Mouse (Mus musculus): ENCODE data around the gene Ngfr.

DNA sequence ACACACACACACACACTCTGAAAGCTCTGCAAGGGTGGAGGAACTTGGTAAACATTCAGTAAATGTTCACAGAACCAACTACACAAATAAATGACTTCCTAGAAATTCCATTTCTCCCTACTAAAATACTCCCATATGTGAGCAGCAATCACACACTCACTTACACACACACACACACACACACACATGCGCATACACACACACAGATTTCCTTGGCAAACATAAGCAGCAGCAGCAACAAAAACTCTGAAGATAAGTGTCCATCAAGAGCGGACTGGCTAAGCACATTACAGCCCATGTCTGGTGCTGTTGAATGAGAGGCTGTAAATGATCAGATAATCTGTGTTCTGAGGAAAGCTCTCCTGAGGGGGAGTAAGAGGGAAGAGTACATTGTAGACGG is 15.3 kb downstream of the Ngfr start:
- TF ChIP-seq POLR2A (IDR thresholded peaks at IDR 0.05; ENCODE audit: borderline replicate concordance, control insufficient read depth, low read depth, low read length): no peak
- no peak for TF ChIP-seq CTCF (IDR thresholded peaks at IDR 0.05; ENCODE audit: control insufficient read depth, insufficient read depth, low read length)

Data from bone marrow, adult 2 months (tissue).